Comparison of ENCODE assay signal across 8 mouse cellular contexts in genomic region chr9:59723096-59723657, GRCm38 (mm10). TPM values are rescaled to one million over a fixed set of nuclear protein-coding genes. Genes with fewer than 3 reads are reported as not detected.
DNase-seq lines count a peak whose midpoint lies in the region; ATAC-seq lines count a peak whose summit lies in the region.

No protein-coding gene starts in this region.

- H3K27ac ChIP-seq in intestine, embryonic 16.5 days (ENCODE audit: low read length): no peak overlapping the region
- no peak overlapping the region for H3K27ac ChIP-seq in midbrain, embryonic 12.5 days (replicated peaks)

- 18% methylated on average over 10 of the region's 10 CpGs for WGBS in intestine, embryonic 16.5 days
- 19% methylated on average over 10 of the region's 10 CpGs for WGBS in midbrain, embryonic 12.5 days

- peak overlapping the region; percentile 27; the same call in 1 of the 2 replicates for H3K9ac ChIP-seq in intestine, embryonic 16.5 days (ENCODE audit: low read depth, low read length)
- H3K9ac ChIP-seq in midbrain, embryonic 12.5 days (replicated peaks): no peak overlapping the region

- H3K36me3 ChIP-seq in intestine, embryonic 16.5 days (ENCODE audit: control insufficient read depth, insufficient read depth, low read length): no peaks in the 10 kb centered on the region
- H3K36me3 ChIP-seq in midbrain, embryonic 12.5 days: no peaks in the 10 kb centered on the region

- ATAC-seq in intestine, embryonic 16.5 days: peak; percentile 59; the same call in 1 of the 2 replicates
- no peak for ATAC-seq in midbrain, embryonic 12.5 days (ENCODE audit: low FRiP score, low read depth)

- no peak overlapping the region; the same call in 1 of the 2 replicates for H3K4me3 ChIP-seq in intestine, embryonic 16.5 days (ENCODE audit: low read length)
- H3K4me3 ChIP-seq in midbrain, embryonic 12.5 days: no peak overlapping the region

- intact Hi-C loops in left cerebral cortex, postnatal 25 days (cut with DNase I): loop anchor here (5.0 kb wide), 2 partner anchors 39 to 234 kb away; no protein-coding TSS in a partner anchor

- H3K4me1 ChIP-seq in intestine, embryonic 16.5 days (ENCODE audit: control insufficient read depth, insufficient read depth, low read length): peaks cover 7% of the 10 kb centered on the region
- peaks cover 10% of the 10 kb centered on the region; the same call in 1 of the 2 replicates for H3K4me1 ChIP-seq in midbrain, embryonic 12.5 days

- H3K4me2 ChIP-seq in intestine, embryonic 16.5 days (ENCODE audit: low read depth, low read length): peak overlapping the region; percentile 39
- peak overlapping the region; percentile 37; the same call in 1 of the 2 replicates for H3K4me2 ChIP-seq in midbrain, embryonic 12.5 days (replicated peaks)

- H3K9me3 ChIP-seq in intestine, embryonic 16.5 days (ENCODE audit: control insufficient read depth, low read length): no peaks in the 10 kb centered on the region
- no peaks in the 10 kb centered on the region for H3K9me3 ChIP-seq in midbrain, embryonic 12.5 days

- no peaks in the 10 kb centered on the region for H3K27me3 ChIP-seq in intestine, embryonic 16.5 days (replicated peaks; ENCODE audit: control insufficient read depth, insufficient read depth, low read length)
- 0 out of 2 replicates have a peak, but pooled peaks cover 8% of the 10 kb centered on the region for H3K27me3 ChIP-seq in midbrain, embryonic 12.5 days

- DNase-seq in urinary bladder, adult 18-20 months (ENCODE audit: low spot score in 2 of 2): peak; percentile 45 to 51
- no peak for DNase-seq in urinary bladder, postnatal 10 days (ENCODE audit: low spot score)
- DNase-seq in embryo, embryonic 11.5 days (ENCODE audit: low read depth, low spot score): peak; percentile 76
- peak; percentile 39 to 70 for DNase-seq in gastrocnemius, postnatal 4 days (ENCODE audit: low spot score in 2 of 2)
- peak; percentile 76 to 88 for DNase-seq in left cerebral cortex, postnatal 25 days (ENCODE audit: low spot score in 2 of 2)
- peak; percentile 17 to 56 for DNase-seq in spleen, adult 18-20 months

RNA-seq across cellular contexts. Expression of gene Senp8, which starts 27.3 kb away (rescaled TPM):
- total RNA-seq in gastrocnemius, postnatal 4 days (2021): 1 to 10 TPM; 8.9 to 9.1 TPM
- polyA plus RNA-seq in intestine, embryonic 16.5 days (2015; fragmentation: Nextera tagmentation; extraction: Ambion mirVana): 9.7 and 10.0 TPM in 2 replicates
- total RNA-seq in left cerebral cortex, postnatal 25 days (2021): 1 to 10 TPM; 8.8 to 8.9 TPM
- polyA plus RNA-seq in midbrain, embryonic 12.5 days (2016; fragmentation: Nextera tagmentation; extraction: Ambion mirVana): 17.1 and 17.5 TPM in 2 replicates

RNA-seq across cellular contexts. Expression of gene Myo9a, which starts 27.5 kb away (rescaled TPM):
- 10 to 100 TPM; 28.7 to 30.9 TPM for total RNA-seq in gastrocnemius, postnatal 4 days (2021)
- polyA plus RNA-seq in intestine, embryonic 16.5 days (2015; fragmentation: Nextera tagmentation; extraction: Ambion mirVana): 9.2 and 10.2 TPM in 2 replicates
- total RNA-seq in left cerebral cortex, postnatal 25 days (2021): 10 to 100 TPM; 71.6 to 73.8 TPM
- polyA plus RNA-seq in midbrain, embryonic 12.5 days (2016; fragmentation: Nextera tagmentation; extraction: Ambion mirVana): 22.9 and 26.2 TPM in 2 replicates

RNA-seq across cellular contexts. Expression of gene Gramd2, which starts 43.2 kb away (rescaled TPM):
- under 1 TPM; 0.54 to 0.60 TPM for total RNA-seq in gastrocnemius, postnatal 4 days (2021)
- 1.1 and 1.6 TPM in 2 replicates for polyA plus RNA-seq in intestine, embryonic 16.5 days (2015; fragmentation: Nextera tagmentation; extraction: Ambion mirVana)
- total RNA-seq in left cerebral cortex, postnatal 25 days (2021): 10 to 100 TPM in 1 of 2 experiments, 1 to 10 TPM in 1; 9.9 to 10.7 TPM
- polyA plus RNA-seq in midbrain, embryonic 12.5 days (2016; fragmentation: Nextera tagmentation; extraction: Ambion mirVana): 0.38 and 0.40 TPM in 2 replicates

Comparison
In these comparisons a context has a peak if more than half of its experiments do, and no peak if none do; other contexts are left out.
1. RNA of gene Gramd2, which starts 43.2 kb away (total RNA-seq): 9.9 to 10.7 TPM in left cerebral cortex, postnatal 25 days; 0.54 to 0.60 TPM in gastrocnemius, postnatal 4 days; every median in the first group is over 4 times any median in the second.